Mouse (Mus musculus) ES-E14 (cell line): ENCODE measurements around the gene A730061H03Rik.

Experiments used
- CHD2 ChIP-seq: IDR thresholded peaks from 2 replicates; pipeline ENCODE4 v1.6.1; 2014; ENCODE audit warnings: mild to moderate bottlenecking, low read depth, low read length, inconsistent platforms
- MAFK ChIP-seq: IDR thresholded peaks from 2 replicates; pipeline ENCODE4 v1.6.1; 2014; ENCODE audit warnings: mild to moderate bottlenecking, low read depth, low read length, inconsistent platforms; ENCODE audit not compliant: insufficient read depth
- ZC3H11A ChIP-seq: IDR thresholded peaks from 2 replicates; pipeline ENCODE4 v1.6.1; 2012; ENCODE audit warnings: low read depth, mild to moderate bottlenecking, inconsistent platforms, low read length, borderline replicate concordance
- ZNF384 ChIP-seq: IDR thresholded peaks from 2 replicates; pipeline ENCODE4 v1.6.1; 2012; ENCODE audit warnings: low read depth, low read length, inconsistent platforms

- TF ChIP-seq MAFK (no peak), ZNF384 (no peak), ZC3H11A (no peak), CHD2 (no peak)
Observed at GRCm38 (mm10) chr14:55550191-55550590, 10.0 kb downstream of the A730061H03Rik start.
